Mouse (Mus musculus) heart, embryonic 12.5 days (tissue): Measurements from ENCODE around the gene Cyth1. TPM values are rescaled to one million over a fixed set of nuclear protein-coding genes. Genes with fewer than 3 reads are reported as not detected.

Experiments used
- ATAC-seq: fragments of 200-750 bp; cut with Nextera tagmentation; 2 replicates; pipeline ENCODE4 v1.8.0; 2017; ENCODE audit warnings: moderate TSS enrichment, moderate library complexity; ENCODE audit not compliant: insufficient number of reproducible peaks, low FRiP score
- H3K27ac ChIP-seq: fragments of 300-500 bp; sonication (generic); 2 replicates; pipeline ENCODE4 v1.5.1; 2016; ENCODE audit warnings: mild to moderate bottlenecking, moderate library complexity; ENCODE audit not compliant: poor library complexity, severe bottlenecking
- H3K27me3 ChIP-seq: fragments of 300-500 bp; sonication (generic); replicated peaks from 2 replicates; pipeline ENCODE4 v1.6.1; 2016; ENCODE audit warnings: mild to moderate bottlenecking, moderate library complexity
- H3K36me3 ChIP-seq: fragments of 300-500 bp; sonication (generic); 2 replicates; pipeline ENCODE4 v1.6.1; 2016; ENCODE audit warnings: mild to moderate bottlenecking, moderate library complexity
- H3K4me1 ChIP-seq: fragments of 300-500 bp; sonication (generic); replicated peaks from 2 replicates; pipeline ENCODE4 v1.6.1; 2016; ENCODE audit warnings: mild to moderate bottlenecking
- H3K4me2 ChIP-seq: fragments of 300-500 bp; sonication (generic); 2 replicates; pipeline ENCODE4 v1.6.1; 2016; ENCODE audit warnings: mild to moderate bottlenecking, moderate library complexity
- H3K4me3 ChIP-seq: fragments of 300-500 bp; sonication (generic); 2 replicates; pipeline ENCODE4 v1.5.1; 2016; ENCODE audit warnings: mild to moderate bottlenecking
- H3K9ac ChIP-seq: fragments of 300-500 bp; sonication (generic); 2 replicates; pipeline ENCODE4 v1.6.1; 2016; ENCODE audit warnings: mild to moderate bottlenecking, moderate library complexity
- H3K9me3 ChIP-seq: fragments of 300-500 bp; sonication (generic); replicated peaks from 2 replicates; pipeline ENCODE4 v1.6.1; 2016; ENCODE audit warnings: mild to moderate bottlenecking, moderate library complexity
- WGBS: fragments of 180-500 bp; shearing (Covaris S2); methylation state at CpG from one replicate; pipeline ENCODE4 v1.1.7; 2016; 5-methylcytosine and 5-hydroxymethylcytosine counted together
- polyA plus RNA-seq: library from polyadenylated mRNA; unstranded; fragments of >200 nt; fragmentation: Nextera tagmentation; extraction: Ambion mirVana; gene quantifications from 2 replicates; pipeline ENCODE4 v1.2.1, GENCODE M21; 2016

Cyth1 gene
- polyA plus RNA-seq, 1 experiment from 2014 or later: 21.1 TPM

DNA sequence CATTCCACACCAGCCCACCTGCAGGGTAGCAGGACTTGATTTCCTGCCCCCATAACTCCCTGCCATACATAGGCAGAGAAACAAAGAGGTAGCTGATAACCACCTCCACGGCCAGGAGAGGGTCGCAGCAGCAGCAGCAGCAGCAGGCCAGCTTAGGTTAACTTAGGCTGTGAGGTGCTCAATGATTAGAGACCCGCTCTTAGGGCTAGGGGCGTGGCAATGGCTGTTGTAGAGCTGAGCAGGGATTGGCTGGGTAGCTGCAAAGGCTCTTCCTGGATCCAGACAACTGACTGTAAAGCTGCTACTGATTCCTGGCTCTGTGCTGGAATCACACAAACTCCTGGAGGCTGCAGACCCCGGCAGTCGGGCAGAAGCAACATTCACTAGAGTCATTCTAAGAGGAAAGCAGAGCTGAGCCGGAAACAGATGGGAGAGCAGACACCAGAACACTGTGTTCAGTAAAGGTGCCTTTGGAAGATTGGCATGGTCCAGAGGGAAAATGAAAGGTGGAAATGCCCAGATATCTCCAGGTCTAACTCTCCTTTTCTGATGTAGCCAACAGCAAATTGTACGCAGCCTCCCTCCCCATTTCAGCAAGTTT is 39.6 kb downstream of the Cyth1 start:
- Histone ChIP-seq H3K4me2 (peak overlapping the region; percentile 34), H3K9me3 (no peaks in the 10 kb centered on the region), H3K27me3 (no peaks in the 10 kb centered on the region), H3K36me3 (no peaks in the 10 kb centered on the region), H3K4me1 (peaks cover 81% of the 10 kb centered on the region), H3K4me3 (no peak overlapping the region), H3K27ac (peak overlapping the region; percentile 70), H3K9ac (peak overlapping the region; percentile 49; the same call in 1 of the 2 replicates)
- WGBS: 16% methylated on average over 8 of the region's 8 CpGs
- ATAC-seq: peak; percentile 54; the same call in 1 of the 2 replicates

DNA sequence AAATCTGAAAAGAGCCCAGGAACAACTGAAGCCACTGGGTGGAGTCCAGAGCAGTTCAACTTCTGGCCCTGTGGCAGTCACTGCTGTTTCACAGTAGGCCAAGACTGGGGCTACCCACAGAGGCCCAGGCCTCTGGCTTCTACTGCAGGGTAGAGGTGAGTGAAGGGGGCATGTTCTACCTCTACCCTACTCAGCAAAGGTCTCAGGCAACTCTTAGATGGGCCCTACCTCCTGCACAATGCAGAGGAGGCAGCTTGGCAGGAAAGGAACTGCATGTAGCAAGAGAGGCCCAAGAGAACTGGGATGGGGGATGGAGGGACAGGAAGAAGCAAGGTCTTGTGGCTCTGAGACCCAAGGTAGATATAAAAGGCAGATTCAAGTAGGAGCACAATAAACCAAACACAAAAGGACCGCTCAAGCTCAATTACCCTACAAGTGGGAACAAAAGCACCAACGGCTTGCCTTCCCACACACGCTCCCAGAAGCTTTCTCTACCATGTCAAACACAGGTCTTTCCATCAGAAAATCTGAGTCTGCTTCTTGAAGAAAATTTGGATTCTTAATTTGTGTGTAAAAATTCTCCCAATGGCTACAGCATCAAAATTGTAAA is 40.9 kb downstream of the Cyth1 start:
- H3K27ac ChIP-seq: no peak overlapping the region
- ATAC-seq: no peak

DNA sequence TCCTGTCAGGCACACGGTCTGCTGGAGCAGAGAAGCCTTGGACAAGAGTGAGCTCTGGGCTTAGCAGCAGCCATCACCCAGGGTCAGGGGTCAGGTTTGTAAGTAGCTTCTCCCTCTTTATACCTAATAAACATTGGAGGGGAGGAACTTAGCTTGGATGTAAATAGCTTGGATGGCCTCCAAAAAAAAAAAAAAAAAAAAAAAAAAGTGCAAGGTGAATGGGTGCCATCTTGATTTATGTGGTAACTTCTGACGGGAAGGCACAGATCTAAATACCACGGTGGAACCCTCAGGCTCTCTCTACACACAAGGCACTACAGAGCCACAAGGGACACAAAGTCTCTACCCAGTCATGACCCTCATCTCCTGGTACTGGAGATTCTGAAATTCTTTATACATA is 42.1 kb downstream of the Cyth1 start:
- no peak for ATAC-seq
- H3K36me3 ChIP-seq: no peaks in the 10 kb centered on the region
- no peaks in the 10 kb centered on the region for H3K27me3 ChIP-seq
- 83% methylated on average over 3 of the region's 3 CpGs for WGBS
- H3K4me2 ChIP-seq: no peak overlapping the region
- H3K4me3 ChIP-seq: no peak overlapping the region
- no peak overlapping the region for H3K27ac ChIP-seq
- peaks cover 86% of the 10 kb centered on the region for H3K4me1 ChIP-seq
- H3K9ac ChIP-seq: no peak overlapping the region
- H3K9me3 ChIP-seq: no peaks in the 10 kb centered on the region

More for the DNA sequence above, 40.9 kb downstream of the Cyth1 start:
- Histone ChIP-seq H3K36me3 (no peaks in the 10 kb centered on the region), H3K4me1 (peaks cover 86% of the 10 kb centered on the region), H3K27me3 (no peaks in the 10 kb centered on the region), H3K4me2 (no peak overlapping the region), H3K4me3 (no peak overlapping the region), H3K9me3 (no peaks in the 10 kb centered on the region), H3K9ac (no peak overlapping the region)
- 83% methylated on average over 3 of the region's 3 CpGs for WGBS

DNA sequence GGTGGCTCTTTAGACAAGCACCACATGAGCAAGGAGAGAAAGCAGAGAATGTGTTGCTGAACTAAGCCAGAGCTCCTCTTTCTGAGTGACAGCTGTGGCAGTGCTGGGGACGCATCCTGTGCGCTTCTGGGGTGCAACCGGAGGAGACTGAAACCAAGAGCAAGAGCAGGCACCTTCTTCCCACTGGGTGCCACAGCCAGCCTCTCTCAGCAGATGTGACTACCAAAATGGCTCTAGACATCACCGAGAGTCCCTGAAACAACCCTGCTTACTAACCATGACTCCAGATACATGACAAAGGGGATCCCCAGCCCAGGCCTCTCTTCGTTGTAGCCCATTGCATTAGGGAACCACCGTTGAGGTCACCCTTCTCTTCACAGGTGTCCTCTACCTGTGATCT is 44.9 kb downstream of the Cyth1 start:
- ATAC-seq: no peak
- Histone ChIP-seq H3K36me3 (no peaks in the 10 kb centered on the region), H3K27me3 (no peaks in the 10 kb centered on the region), H3K9me3 (no peaks in the 10 kb centered on the region), H3K4me1 (peaks cover 86% of the 10 kb centered on the region), H3K9ac (peak overlapping the region; percentile 56; the same call in 1 of the 2 replicates), H3K27ac (peak overlapping the region; percentile 84), H3K4me3 (no peak overlapping the region), H3K4me2 (peak overlapping the region; percentile 73)
- WGBS: 64% methylated on average over 6 of the region's 6 CpGs

DNA sequence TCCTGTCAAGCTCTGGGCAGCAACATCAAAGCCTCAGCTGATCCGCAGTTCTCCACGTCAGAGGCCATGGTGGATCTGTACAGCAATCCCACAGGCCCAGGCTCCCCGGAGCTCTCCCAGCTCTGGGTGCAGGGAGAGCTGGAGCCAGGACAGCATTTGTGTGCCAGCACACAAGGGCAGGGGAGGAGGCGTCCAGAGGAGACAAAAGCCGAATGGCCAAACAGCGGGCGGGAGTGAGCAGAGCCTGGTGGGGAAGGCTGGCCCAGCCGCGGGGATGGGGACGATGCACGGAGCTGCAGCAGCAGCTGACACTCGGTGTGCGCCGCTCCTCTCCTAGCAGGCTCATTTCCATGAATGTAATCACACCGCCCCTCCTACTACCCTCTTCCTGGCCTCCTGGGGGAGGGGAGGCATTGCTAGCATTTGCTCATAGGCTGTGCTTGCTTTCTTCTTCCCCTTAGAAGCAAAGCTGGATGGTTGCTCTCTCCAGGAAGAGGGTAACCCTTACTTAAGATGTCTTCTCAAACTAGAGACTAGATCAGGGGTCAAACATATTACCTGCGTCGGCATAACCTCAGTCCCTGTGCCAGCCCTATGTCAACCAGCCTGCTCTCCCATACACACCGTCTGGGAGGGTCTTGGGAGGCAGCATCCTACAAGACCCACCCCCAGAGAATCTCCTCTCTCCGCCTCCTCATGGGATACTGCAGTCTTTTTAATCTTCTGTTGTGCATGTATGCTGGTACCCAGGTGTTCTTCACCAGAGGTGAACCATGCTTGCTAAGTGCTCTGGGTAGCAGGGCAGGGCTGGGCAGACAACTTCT is 45.8 kb downstream of the Cyth1 start:
- H3K36me3 ChIP-seq: no peaks in the 10 kb centered on the region
- peak overlapping the region; percentile 73 for H3K4me2 ChIP-seq
- 6% methylated on average over 19 of the region's 19 CpGs for WGBS
- no peaks in the 10 kb centered on the region for H3K27me3 ChIP-seq
- peak overlapping the region; percentile 46 for H3K4me3 ChIP-seq
- H3K9me3 ChIP-seq: no peaks in the 10 kb centered on the region
- H3K27ac ChIP-seq: peak overlapping the region; percentile 84
- ATAC-seq: peak; percentile 72
- peak overlapping the region; percentile 56 for H3K9ac ChIP-seq
- peaks cover 86% of the 10 kb centered on the region for H3K4me1 ChIP-seq

DNA sequence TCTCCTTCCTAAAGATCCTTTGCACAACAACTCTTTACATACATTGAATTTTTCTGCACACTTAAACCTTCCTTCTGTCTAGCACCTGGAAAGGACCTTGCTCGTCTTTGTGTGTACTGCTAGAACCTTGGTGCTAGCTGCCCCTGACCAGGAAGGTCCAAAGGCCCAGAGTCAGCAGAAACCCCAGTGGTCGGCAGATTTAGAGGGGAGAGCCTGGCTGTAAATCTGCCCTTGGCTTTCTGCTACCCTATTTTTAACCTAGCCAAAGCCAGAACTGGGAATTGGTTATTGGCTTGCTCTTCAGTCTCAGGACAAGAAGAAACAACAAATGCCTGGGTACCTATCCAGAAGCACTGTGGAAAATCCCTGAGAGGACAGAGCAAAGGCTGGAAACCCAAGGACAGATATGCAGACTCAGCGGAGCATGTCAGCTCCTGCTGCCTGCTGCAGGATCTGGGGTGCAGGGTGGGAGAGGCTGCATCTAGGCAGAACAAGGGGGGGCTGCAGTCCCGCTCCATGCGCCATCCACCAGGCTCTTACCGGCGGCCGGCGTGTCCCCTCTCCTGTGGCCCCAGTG is 46.5 kb downstream of the Cyth1 start:
- no peaks in the 10 kb centered on the region for H3K9me3 ChIP-seq
- H3K27me3 ChIP-seq: no peaks in the 10 kb centered on the region
- ATAC-seq: 0 out of 2 replicates have a peak, but pooled peaks have one; percentile 29
- WGBS: 12% methylated on average over 9 of the region's 9 CpGs
- H3K4me3 ChIP-seq: peak overlapping the region; percentile 46
- peak overlapping the region; percentile 73 for H3K4me2 ChIP-seq
- H3K27ac ChIP-seq: peak overlapping the region; percentile 84
- peak overlapping the region; percentile 56 for H3K9ac ChIP-seq
- no peaks in the 10 kb centered on the region for H3K36me3 ChIP-seq
- peaks cover 83% of the 10 kb centered on the region for H3K4me1 ChIP-seq

DNA sequence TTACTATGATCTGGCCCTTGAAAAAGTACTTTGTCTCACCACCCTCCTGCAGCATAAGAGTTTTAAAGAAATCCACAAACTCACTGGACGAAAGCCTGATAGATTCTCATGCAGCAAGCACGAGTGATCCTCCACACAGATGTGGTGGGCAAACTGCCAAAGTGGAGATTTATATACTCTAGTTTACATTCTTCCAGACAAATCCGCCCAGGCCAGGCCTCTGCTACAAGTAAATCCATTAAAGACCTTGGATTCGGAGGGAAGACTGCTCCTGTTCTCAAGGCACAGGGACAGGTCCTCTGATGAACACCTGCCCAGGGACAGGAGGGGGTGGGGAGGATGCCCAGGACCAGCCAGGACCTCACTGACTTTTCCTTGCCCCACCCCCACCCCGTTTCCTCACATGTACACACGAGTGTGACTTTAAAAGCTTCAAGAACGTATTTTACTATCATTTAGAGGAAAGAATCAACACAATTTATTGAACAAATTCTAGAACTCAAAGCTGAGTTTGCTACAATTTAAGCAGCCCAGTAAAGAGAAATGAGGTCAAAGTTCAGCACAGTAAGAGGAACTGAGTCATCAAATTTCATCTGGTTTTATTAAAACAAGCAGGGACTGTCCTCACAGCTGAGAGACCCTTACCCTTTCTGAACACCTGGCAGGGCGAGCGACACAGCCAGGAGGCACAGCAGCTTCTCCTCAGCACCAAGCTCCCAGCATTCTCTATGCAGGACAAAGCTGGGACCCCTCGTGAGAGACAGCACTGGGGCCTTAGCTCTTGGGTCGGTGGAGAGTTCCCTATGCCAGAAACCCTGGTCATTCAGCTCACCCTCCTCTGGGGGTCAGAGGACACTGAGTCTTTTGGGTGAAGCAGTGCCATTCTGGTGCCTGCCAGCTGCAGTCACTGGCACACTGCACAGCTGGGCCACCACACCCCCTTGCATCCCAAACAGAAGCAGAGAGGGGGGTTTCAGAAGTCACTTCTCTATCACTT is 47.3 kb downstream of the Cyth1 start:
- no peaks in the 10 kb centered on the region for H3K9me3 ChIP-seq
- H3K4me3 ChIP-seq: peak overlapping the region; percentile 46
- no peaks in the 10 kb centered on the region for H3K27me3 ChIP-seq
- peak overlapping the region; percentile 84 for H3K27ac ChIP-seq
- H3K9ac ChIP-seq: peak overlapping the region; percentile 56
- no peaks in the 10 kb centered on the region for H3K36me3 ChIP-seq
- H3K4me1 ChIP-seq: peaks cover 90% of the 10 kb centered on the region
- WGBS: 44% methylated on average over 11 of the region's 11 CpGs
- ATAC-seq: no peak
- H3K4me2 ChIP-seq: peak overlapping the region; percentile 73

DNA sequence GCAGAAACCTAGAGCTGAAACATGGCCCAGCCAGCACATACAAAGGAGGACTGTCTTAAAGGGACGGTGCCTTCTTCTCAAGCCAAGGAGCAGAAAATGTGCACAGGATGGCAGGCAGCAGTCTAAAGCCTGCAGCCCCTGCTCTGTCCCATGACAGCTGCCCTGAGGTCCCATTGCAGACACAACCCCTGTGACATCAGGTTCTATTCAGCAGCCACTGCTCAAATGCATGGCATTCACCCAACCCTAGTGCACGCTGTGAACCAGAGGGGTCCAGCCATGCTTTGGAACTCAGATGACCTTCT is 50.1 kb downstream of the Cyth1 start:
- WGBS: 62% methylated on average over 2 of the region's 2 CpGs
- ATAC-seq: no peak
- Histone ChIP-seq H3K27me3 (no peaks in the 10 kb centered on the region), H3K27ac (peak overlapping the region; percentile 43; the same call in 1 of the 2 replicates), H3K36me3 (no peaks in the 10 kb centered on the region), H3K9me3 (no peaks in the 10 kb centered on the region), H3K9ac (peak overlapping the region; percentile 43), H3K4me3 (no peak overlapping the region), H3K4me2 (peak overlapping the region; percentile 43), H3K4me1 (peaks cover 94% of the 10 kb centered on the region)

DNA sequence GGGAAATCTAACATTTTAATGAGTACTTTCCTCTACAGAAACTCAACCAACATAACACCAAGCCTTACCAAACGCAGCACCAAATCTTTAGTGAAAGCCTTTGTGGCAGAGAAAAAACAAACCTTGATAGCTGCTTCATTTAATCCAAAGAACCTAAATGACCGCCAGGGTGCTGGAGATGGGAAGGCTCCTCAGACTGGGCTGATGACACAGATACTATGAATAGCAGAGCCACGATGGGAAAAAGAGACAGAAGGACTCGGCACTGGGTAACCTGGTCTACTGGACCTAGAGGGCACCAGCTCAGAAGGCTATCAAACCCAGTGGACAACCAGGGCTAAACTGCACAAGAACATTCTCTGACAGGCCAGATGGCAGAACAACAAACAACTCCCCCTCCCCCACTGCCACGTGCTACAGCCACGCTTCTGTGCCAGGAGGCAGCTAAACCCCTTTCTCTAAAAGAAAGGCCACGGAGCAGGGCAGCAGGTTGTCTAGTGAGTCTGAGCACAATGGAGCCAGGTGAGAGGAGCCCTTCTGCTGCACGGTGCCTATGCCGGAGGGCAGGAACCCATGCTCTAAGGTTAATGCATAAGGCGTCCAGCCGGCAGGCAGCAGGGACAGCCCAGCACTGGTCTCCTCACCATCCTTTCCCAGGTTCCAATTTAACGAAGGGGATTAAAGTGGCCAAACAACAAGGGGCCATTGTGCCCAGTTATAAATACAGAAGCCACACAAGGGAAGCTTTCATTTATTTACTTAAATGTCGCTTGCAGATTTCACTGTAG is 50.7 kb downstream of the Cyth1 start:
- no peaks in the 10 kb centered on the region for H3K27me3 ChIP-seq
- ATAC-seq: no peak
- H3K4me1 ChIP-seq: peaks cover 94% of the 10 kb centered on the region
- H3K27ac ChIP-seq: peak overlapping the region; percentile 43
- no peak overlapping the region for H3K4me3 ChIP-seq
- 31% methylated on average over 13 of the region's 13 CpGs for WGBS
- peak overlapping the region; percentile 43 for H3K4me2 ChIP-seq
- H3K9ac ChIP-seq: peak overlapping the region; percentile 43
- 0 out of 2 replicates have a peak, but pooled peaks cover 4% of the 10 kb centered on the region for H3K36me3 ChIP-seq
- H3K9me3 ChIP-seq: no peaks in the 10 kb centered on the region
